Mouse (Mus musculus): Measurements from ENCODE around the gene Zfp113.

- TF ChIP-seq POLR2A (IDR thresholded peaks at IDR 0.05; ENCODE audit: low read depth, low read length) (no peak), CTCF (IDR thresholded peaks at IDR 0.05; ENCODE audit: borderline replicate concordance, insufficient read depth, low read length) (peak; percentile 58; the same call in 1 of the 2 replicates)
Observed at GRCm38 (mm10) chr5:138090271-138090670, 65.3 kb downstream of the Zfp113 start.
